Mouse (Mus musculus): ENCODE data around the gene B9d2. TPM values are rescaled to one million over a fixed set of nuclear protein-coding genes. Genes with fewer than 3 reads are reported as not detected.

The B9d2 gene
- polyA plus RNA-seq, 1 experiment from 2014 or later, result 41.3 TPM

DNA sequence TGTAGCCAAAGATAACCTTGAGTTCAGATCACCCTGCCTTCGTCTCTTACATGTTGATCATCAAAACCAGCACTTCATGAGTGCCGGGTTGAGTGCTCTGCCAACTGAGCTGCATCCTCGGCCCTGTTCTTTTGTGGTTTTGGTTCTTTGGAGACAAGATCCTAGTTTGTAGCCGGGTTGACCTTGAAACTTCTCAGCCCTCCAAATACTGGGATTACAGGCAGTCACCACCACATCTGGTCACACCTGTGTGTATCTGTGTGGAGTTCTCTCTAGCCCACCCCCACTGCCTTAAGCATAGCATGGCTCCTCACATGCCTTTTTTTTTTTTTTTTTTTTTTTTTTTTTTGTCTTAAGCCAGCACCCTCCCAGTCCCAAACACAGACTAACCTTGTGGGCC is 10.5 kb upstream of the B9d2 start:
- Histone ChIP-seq H3K4me1 (replicated peaks; ENCODE audit: control insufficient read depth, insufficient read depth, low read length) (peaks cover 7% of the 10 kb centered on the region), H3K9me3 (ENCODE audit: control insufficient read depth, low read length) (no peaks in the 10 kb centered on the region), H3K4me3 (replicated peaks; ENCODE audit: low read length) (no peak overlapping the region), H3K9ac (replicated peaks; ENCODE audit: low read depth, low read length) (no peak overlapping the region), H3K27me3 (replicated peaks; ENCODE audit: control insufficient read depth, insufficient read depth, low read length) (peaks cover 17% of the 10 kb centered on the region), H3K27ac (ENCODE audit: low read length) (no peak overlapping the region), H3K4me2 (ENCODE audit: low read length) (no peak overlapping the region), H3K36me3 (ENCODE audit: control insufficient read depth, insufficient read depth) (0 out of 2 replicates have a peak, but pooled peaks cover 3% of the 10 kb centered on the region)
- ATAC-seq, result no peak
- 91% methylated on average over 4 of the region's 4 CpGs for WGBS

DNA sequence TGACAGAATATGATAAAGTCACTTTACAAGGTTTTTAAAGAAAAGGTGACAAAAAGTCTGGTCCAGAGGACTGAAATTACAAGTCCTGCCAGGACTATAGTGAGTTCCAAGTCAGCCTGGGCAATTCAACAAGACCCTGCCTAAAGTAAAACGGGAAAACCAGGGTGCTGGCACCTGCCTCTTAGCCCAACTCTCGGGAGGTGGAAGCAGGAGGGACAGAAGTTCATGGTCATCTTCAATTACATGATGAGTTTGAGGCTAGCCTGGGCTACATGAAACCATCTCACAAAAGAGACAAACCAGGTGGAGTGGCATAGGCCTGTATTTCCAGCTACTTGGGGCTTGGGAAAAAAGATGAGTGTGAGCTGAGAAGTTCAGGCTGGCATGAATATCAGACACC is 8.9 kb upstream of the B9d2 start:
- peaks cover 20% of the 10 kb centered on the region for H3K27me3 ChIP-seq (replicated peaks; ENCODE audit: control insufficient read depth, insufficient read depth, low read length)
- 0 out of 2 replicates have a peak, but pooled peaks cover 3% of the 10 kb centered on the region for H3K36me3 ChIP-seq (ENCODE audit: control insufficient read depth, insufficient read depth)
- H3K9ac ChIP-seq (replicated peaks; ENCODE audit: low read depth, low read length), result no peak overlapping the region
- H3K4me2 ChIP-seq (ENCODE audit: low read length), result no peak overlapping the region
- ATAC-seq, result no peak
- H3K4me3 ChIP-seq (replicated peaks; ENCODE audit: low read length), result no peak overlapping the region
- no peak overlapping the region for H3K27ac ChIP-seq (ENCODE audit: low read length)
- H3K4me1 ChIP-seq (replicated peaks; ENCODE audit: control insufficient read depth, insufficient read depth, low read length), result peaks cover 21% of the 10 kb centered on the region
- 83% methylated on average over 2 of the region's 2 CpGs for WGBS
- no peaks in the 10 kb centered on the region for H3K9me3 ChIP-seq (ENCODE audit: control insufficient read depth, low read length)

DNA sequence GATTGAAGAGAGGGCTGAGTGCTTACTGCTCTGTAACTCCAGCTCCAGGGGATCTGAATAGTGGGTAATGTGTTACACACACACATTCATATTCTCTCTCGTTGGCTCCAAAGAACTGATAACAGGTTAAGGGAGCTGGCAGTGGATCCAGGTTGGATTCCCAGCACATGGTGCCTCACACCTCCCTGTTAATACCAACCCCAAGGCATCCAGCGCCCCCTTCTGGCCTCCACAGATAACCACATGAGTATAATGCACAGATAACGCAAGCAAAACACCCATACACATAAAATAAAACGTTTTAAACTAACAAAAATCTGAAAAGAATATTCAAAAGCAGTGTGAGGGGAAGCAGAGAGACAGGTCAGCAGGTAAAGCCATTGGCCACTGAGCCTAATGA is 8.1 kb upstream of the B9d2 start:
- Histone ChIP-seq H3K36me3 (ENCODE audit: control insufficient read depth, insufficient read depth) (0 out of 2 replicates have a peak, but pooled peaks cover 3% of the 10 kb centered on the region), H3K27ac (ENCODE audit: low read length) (no peak overlapping the region), H3K4me1 (replicated peaks; ENCODE audit: control insufficient read depth, insufficient read depth, low read length) (peaks cover 25% of the 10 kb centered on the region), H3K9me3 (ENCODE audit: control insufficient read depth, low read length) (no peaks in the 10 kb centered on the region), H3K4me2 (ENCODE audit: low read length) (no peak overlapping the region), H3K4me3 (replicated peaks; ENCODE audit: low read length) (no peak overlapping the region), H3K9ac (replicated peaks; ENCODE audit: low read depth, low read length) (no peak overlapping the region), H3K27me3 (replicated peaks; ENCODE audit: control insufficient read depth, insufficient read depth, low read length) (peaks cover 20% of the 10 kb centered on the region)
- WGBS, result 53% methylated on average over 4 of the region's 4 CpGs
- no peak for ATAC-seq

DNA sequence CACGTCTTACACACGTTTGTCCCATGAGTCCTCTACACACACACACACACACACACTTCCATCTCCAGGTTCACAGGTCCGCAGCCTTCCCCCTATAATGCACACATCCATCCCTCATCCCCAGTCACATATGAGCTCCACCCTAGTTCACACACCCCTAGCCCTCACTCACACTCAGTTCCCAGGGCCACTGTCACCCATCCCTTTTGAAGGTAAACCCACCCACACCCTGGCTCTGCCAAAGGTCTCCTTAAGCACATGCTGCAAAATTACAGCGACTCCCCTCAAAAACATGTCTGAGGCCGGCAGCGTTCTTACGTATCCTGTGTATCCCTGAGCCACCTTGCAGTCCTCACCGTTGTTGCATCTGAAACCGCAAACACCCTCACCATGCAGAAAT is 6.3 kb upstream of the B9d2 start:
- H3K4me2 ChIP-seq (ENCODE audit: low read length), result peak overlapping the region; percentile 60

DNA sequence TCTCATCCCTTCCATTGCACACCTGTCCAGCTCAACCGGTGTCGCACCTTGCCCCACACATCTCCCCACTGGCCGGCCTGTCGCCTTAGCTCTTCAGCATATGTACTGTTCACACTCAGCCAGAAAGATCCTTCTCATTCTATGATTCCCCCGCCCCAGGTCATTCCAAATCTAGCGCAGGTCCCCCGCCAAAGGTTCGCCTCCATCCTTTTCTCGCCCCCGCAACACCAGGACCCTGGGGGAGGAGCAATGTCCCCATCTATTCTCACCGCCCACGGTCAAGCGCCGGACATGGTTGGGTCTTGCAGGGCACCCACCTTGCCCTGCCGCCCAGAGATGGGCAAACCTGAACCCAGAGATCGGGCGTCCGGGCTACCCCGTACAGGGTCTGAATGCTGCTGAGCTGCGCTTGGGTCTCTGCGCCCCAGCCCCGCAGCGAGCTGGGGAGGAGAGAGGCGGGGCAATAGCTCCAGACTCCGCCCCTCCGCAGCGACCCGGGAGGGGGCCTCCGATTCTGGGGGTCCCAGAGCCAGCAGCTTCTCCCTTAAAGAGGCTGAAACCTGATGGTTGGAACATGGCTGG is 5.8 kb upstream of the B9d2 start, which contains the start of gene Tmem91:
Gene Tmem91 (minus strand): TSS at position 448 of the 582 bp plus-strand sequence.
- peaks cover 22% of the 10 kb centered on the region for H3K27me3 ChIP-seq (replicated peaks; ENCODE audit: control insufficient read depth, insufficient read depth, low read length)
- H3K4me3 ChIP-seq (replicated peaks; ENCODE audit: low read length), result peak within 1 kb of the TSS; percentile 43
- peak within 1 kb of the TSS; percentile 60 for H3K4me2 ChIP-seq (ENCODE audit: low read length)
- peak within 1 kb of the TSS; percentile 53 for H3K9ac ChIP-seq (replicated peaks; ENCODE audit: low read depth, low read length)
- peaks cover 25% of the 10 kb centered on the region for H3K4me1 ChIP-seq (replicated peaks; ENCODE audit: control insufficient read depth, insufficient read depth, low read length)
- no peaks in the 10 kb centered on the region for H3K36me3 ChIP-seq (ENCODE audit: control insufficient read depth, insufficient read depth)
- WGBS, result 2% methylated on average over 29 of the region's 29 CpGs
- no peaks in the 10 kb centered on the region for H3K9me3 ChIP-seq (ENCODE audit: control insufficient read depth, low read length)
- H3K27ac ChIP-seq (ENCODE audit: low read length), result peak within 1 kb of the TSS; percentile 29
- ATAC-seq, result no peak; the same call in 1 of the 2 replicates

More for the DNA sequence above, 6.3 kb upstream of the B9d2 start:
- no peak overlapping the region for H3K27ac ChIP-seq (ENCODE audit: low read length)
- peak overlapping the region; percentile 43 for H3K4me3 ChIP-seq (replicated peaks; ENCODE audit: low read length)
- H3K4me1 ChIP-seq (replicated peaks; ENCODE audit: control insufficient read depth, insufficient read depth, low read length), result peaks cover 25% of the 10 kb centered on the region
- H3K27me3 ChIP-seq (replicated peaks; ENCODE audit: control insufficient read depth, insufficient read depth, low read length), result peaks cover 22% of the 10 kb centered on the region
- no peaks in the 10 kb centered on the region for H3K36me3 ChIP-seq (ENCODE audit: control insufficient read depth, insufficient read depth)
- no peak for ATAC-seq
- no peak overlapping the region for H3K9ac ChIP-seq (replicated peaks; ENCODE audit: low read depth, low read length)
- H3K9me3 ChIP-seq (ENCODE audit: control insufficient read depth, low read length), result no peaks in the 10 kb centered on the region
- 31% methylated on average over 9 of the region's 9 CpGs for WGBS

DNA sequence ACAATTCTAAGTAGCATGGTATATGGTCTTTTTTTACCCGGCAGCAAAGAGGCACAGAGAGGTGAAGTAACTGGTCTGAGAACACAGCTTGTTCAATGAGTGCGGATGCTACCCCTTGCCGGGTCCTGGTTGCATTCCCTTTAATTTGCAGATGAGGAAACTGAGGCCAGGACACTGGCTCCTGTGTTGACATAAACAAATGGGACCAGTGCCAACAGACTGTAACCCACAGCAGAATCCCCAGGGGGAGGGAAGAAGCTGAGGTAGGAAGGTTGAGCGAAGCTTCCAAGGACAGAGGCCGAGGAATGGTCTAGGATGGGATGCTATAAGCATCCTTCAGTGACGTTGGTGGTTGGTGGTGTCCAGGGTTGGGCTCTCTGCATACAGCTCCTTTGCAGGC is 5.2 kb upstream of the B9d2 start:
- peaks cover 22% of the 10 kb centered on the region for H3K27me3 ChIP-seq (replicated peaks; ENCODE audit: control insufficient read depth, insufficient read depth, low read length)
- H3K9me3 ChIP-seq (ENCODE audit: control insufficient read depth, low read length), result no peaks in the 10 kb centered on the region
- 47% methylated on average over 6 of the region's 6 CpGs for WGBS
- H3K4me1 ChIP-seq (replicated peaks; ENCODE audit: control insufficient read depth, insufficient read depth, low read length), result peaks cover 30% of the 10 kb centered on the region
- no peak for ATAC-seq
- H3K9ac ChIP-seq (replicated peaks; ENCODE audit: low read depth, low read length), result no peak overlapping the region; the same call in 1 of the 2 replicates
- H3K27ac ChIP-seq (ENCODE audit: low read length), result no peak overlapping the region
- H3K36me3 ChIP-seq (ENCODE audit: control insufficient read depth, insufficient read depth), result no peaks in the 10 kb centered on the region
- H3K4me2 ChIP-seq (ENCODE audit: low read length), result peak overlapping the region; percentile 60
- H3K4me3 ChIP-seq (replicated peaks; ENCODE audit: low read length), result peak overlapping the region; percentile 43

DNA sequence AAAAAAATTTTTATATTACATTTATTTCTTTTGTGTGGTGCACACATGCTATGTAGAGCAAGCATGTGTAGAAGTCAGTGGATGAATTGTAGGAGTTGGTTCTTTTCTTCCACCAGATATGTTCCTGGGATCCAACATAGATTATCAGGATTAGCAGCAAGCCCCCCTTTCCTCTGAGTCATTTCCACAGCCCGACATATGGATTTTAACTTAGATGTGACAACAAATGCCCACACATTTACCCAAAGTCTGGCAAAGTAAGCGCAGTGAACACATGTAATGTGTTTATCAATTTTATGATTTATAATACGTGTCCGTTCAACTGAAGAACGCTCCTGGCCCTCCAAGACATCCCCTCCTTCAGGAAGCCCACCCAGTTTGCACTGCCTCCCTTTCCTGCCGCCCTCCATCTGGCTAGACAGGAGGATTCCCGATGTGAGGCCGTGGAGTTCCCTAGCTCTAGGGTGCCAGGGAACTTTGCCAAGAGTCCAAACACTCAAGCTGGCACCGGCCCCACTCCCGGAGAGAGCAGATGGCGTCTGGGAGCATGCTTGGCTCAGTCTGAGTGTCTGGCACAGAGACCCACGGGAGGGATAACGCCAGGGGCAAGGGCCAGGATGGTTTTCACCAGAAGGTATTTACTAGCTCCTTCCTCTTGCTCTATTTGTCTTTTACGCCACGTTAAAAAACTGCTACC is 4.3 kb upstream of the B9d2 start:
- peak; percentile 76 for ATAC-seq
- no peaks in the 10 kb centered on the region for H3K9me3 ChIP-seq (ENCODE audit: control insufficient read depth, low read length)
- no peaks in the 10 kb centered on the region for H3K36me3 ChIP-seq (ENCODE audit: control insufficient read depth, insufficient read depth)
- no peak overlapping the region for H3K9ac ChIP-seq (replicated peaks; ENCODE audit: low read depth, low read length)
- H3K4me1 ChIP-seq (replicated peaks; ENCODE audit: control insufficient read depth, insufficient read depth, low read length), result peaks cover 30% of the 10 kb centered on the region
- H3K27ac ChIP-seq (ENCODE audit: low read length), result peak overlapping the region; percentile 90
- peaks cover 22% of the 10 kb centered on the region for H3K27me3 ChIP-seq (replicated peaks; ENCODE audit: control insufficient read depth, insufficient read depth, low read length)
- no peak overlapping the region for H3K4me3 ChIP-seq (replicated peaks; ENCODE audit: low read length)
- 27% methylated on average over 15 of the region's 15 CpGs for WGBS
- no peak overlapping the region for H3K4me2 ChIP-seq (ENCODE audit: low read length)

DNA sequence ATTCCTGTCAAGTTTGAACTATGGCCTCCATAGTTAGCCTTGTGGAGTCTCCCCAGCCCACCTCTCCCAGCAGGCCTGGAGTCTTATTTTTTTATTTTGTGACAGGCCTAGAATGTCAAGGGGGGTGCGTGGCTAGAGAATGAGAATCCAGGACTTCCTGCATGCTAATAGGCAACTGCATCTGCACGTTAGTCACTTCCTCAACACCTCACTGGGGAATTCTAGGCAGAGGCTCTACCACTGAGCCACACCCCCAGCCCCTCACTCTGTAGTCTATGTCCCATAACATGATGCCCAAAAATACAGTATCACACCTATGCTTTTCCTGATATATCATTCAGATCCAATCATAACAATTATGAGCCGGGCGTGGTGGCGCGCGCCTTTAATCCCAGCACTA is 3.6 kb upstream of the B9d2 start:
- H3K9me3 ChIP-seq (ENCODE audit: control insufficient read depth, low read length), result no peaks in the 10 kb centered on the region
- H3K9ac ChIP-seq (replicated peaks; ENCODE audit: low read depth, low read length), result no peak overlapping the region
- peak overlapping the region; percentile 90 for H3K27ac ChIP-seq (ENCODE audit: low read length)
- H3K4me2 ChIP-seq (ENCODE audit: low read length), result no peak overlapping the region
- H3K4me1 ChIP-seq (replicated peaks; ENCODE audit: control insufficient read depth, insufficient read depth, low read length), result peaks cover 30% of the 10 kb centered on the region
- H3K27me3 ChIP-seq (replicated peaks; ENCODE audit: control insufficient read depth, insufficient read depth, low read length), result peaks cover 22% of the 10 kb centered on the region
- no peak for ATAC-seq
- H3K4me3 ChIP-seq (replicated peaks; ENCODE audit: low read length), result no peak overlapping the region
- H3K36me3 ChIP-seq (ENCODE audit: control insufficient read depth, insufficient read depth), result no peaks in the 10 kb centered on the region
- 78% methylated on average over 7 of the region's 7 CpGs for WGBS

DNA sequence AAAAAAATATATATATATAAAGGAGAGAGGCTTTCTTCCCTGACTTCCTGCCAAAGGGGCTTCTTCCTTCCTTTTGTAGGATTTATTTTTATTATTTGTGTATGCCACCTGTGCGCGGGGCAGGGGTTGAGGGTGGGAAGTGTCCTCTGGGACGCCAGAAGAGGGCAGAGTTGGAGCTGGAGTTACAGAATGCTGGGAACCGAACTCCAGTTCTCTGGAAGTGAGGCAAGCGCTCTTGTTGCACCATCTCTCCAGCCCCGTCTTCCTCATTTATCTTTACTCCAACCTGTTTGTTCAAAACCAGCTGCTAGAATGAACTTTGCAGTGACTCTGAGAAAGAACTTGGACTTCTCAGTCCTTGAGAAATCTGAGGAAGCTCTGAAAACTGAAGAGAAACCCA is 609 bp upstream of the B9d2 start:
- peak overlapping the region; percentile 51 for H3K4me3 ChIP-seq (replicated peaks; ENCODE audit: low read length)
- peak overlapping the region; percentile 57 for H3K4me2 ChIP-seq (ENCODE audit: low read length)
- H3K9me3 ChIP-seq (ENCODE audit: control insufficient read depth, low read length), result no peaks in the 10 kb centered on the region
- ATAC-seq, result no peak
- H3K4me1 ChIP-seq (replicated peaks; ENCODE audit: control insufficient read depth, insufficient read depth, low read length), result peaks cover 26% of the 10 kb centered on the region
- peak overlapping the region; percentile 60; the same call in 1 of the 2 replicates for H3K9ac ChIP-seq (replicated peaks; ENCODE audit: low read depth, low read length)
- 5% methylated on average over 6 of the region's 6 CpGs for WGBS
- H3K27ac ChIP-seq (ENCODE audit: low read length), result no peak overlapping the region; the same call in 1 of the 2 replicates
- no peaks in the 10 kb centered on the region for H3K36me3 ChIP-seq (ENCODE audit: control insufficient read depth, insufficient read depth)
- peaks cover 6% of the 10 kb centered on the region; the same call in 1 of the 2 replicates for H3K27me3 ChIP-seq (replicated peaks; ENCODE audit: control insufficient read depth, insufficient read depth, low read length)
